Mouse (Mus musculus) heart, postnatal 14 days (tissue): ENCODE data around the gene Tsr1. TPM values are rescaled to one million over a fixed set of nuclear protein-coding genes. Genes with fewer than 3 reads are reported as not detected.

Experiments used
- DNase-seq, 2 experiments: peaks; one replicate each; pipeline ENCODE4 v3.0.0; 2021 to 2022
- intact Hi-C: fragments of 180-260 bp; cut with DNase I; formaldehyde crosslinking; loops from one replicate; pipeline ENCODE4 v1.15.1; 2025
- total RNA-seq, 2 experiments: library from RNA; stranded (reverse); gene quantifications; 2 replicates each; pipeline ENCODE4 v1.2.3; 2021

Tsr1 gene
- total RNA-seq, 2 experiments from 2014 or later: 13.5 to 14.2 TPM

GRCm38 (mm10) chr11:74895980-74896900, 1.6 kb upstream of the Tsr1 start:
- peak; percentile 57 to 63 for DNase-seq
- intact Hi-C loops: no loop called here

GRCm38 (mm10) chr11:74896901-74897677, 782 bp upstream of the Tsr1 start, which contains the start of gene Sgsm2:
Gene Sgsm2, minus strand, starts transcription at chr11:74897060.
- intact Hi-C loops: no loop called here
- peak; percentile 70 to 74 for DNase-seq

- intact Hi-C loops: no loop called here
- no peak for DNase-seq
Observed at GRCm38 (mm10) chr11:74898517-74898827, 601 bp downstream of the Tsr1 start.

GRCm38 (mm10) chr11:74901555-74901954, 3.7 kb downstream of the Tsr1 start:
- intact Hi-C loops: no loop called here
- no peak for DNase-seq

GRCm38 (mm10) chr11:74902416-74902815, 4.5 kb downstream of the Tsr1 start:
- no peak for DNase-seq
- intact Hi-C loops: no loop called here

- DNase-seq: no peak
- intact Hi-C loops: no loop called here
Observed at GRCm38 (mm10) chr11:74907850-74908249, 10.0 kb downstream of the Tsr1 start.

GRCm38 (mm10) chr11:74908618-74909399, 10.9 kb downstream of the Tsr1 start:
- intact Hi-C loops: no loop called here
- no peak for DNase-seq

GRCm38 (mm10) chr11:74909978-74910377, 12.1 kb downstream of the Tsr1 start:
- DNase-seq: no peak
- intact Hi-C loops: no loop called here

GRCm38 (mm10) chr11:74912492-74912891, 14.6 kb downstream of the Tsr1 start:
- no peak for DNase-seq
- intact Hi-C loops: no loop called here

- intact Hi-C loops: no loop called here
- DNase-seq: no peak
Observed at GRCm38 (mm10) chr11:74919249-74919648, 21.4 kb downstream of the Tsr1 start.

- intact Hi-C loops: no loop called here
- peak; percentile 12 to 34 for DNase-seq
Observed at GRCm38 (mm10) chr11:74924149-74924548, 26.3 kb downstream of the Tsr1 start.

GRCm38 (mm10) chr11:74925577-74926387, 27.9 kb downstream of the Tsr1 start, which contains the start of the genes Smg6 and Srr:
Gene Smg6, plus strand, starts transcription at chr11:74925823.
Gene Srr, minus strand, starts transcription at chr11:74925948.
- DNase-seq: peak; percentile 93 to 95
- intact Hi-C loops: no loop called here

GRCm38 (mm10) chr11:74926388-74927005, 28.6 kb downstream of the Tsr1 start:
- intact Hi-C loops: no loop called here
- peak; percentile 13 to 51 for DNase-seq

GRCm38 (mm10) chr11:74927236-74927725, 29.4 kb downstream of the Tsr1 start:
- intact Hi-C loops: no loop called here
- DNase-seq: no peak

- intact Hi-C loops: no loop called here
- no peak for DNase-seq
Observed at GRCm38 (mm10) chr11:74929111-74929510, 31.2 kb downstream of the Tsr1 start.

- intact Hi-C loops: no loop called here
- no peak for DNase-seq
Observed at GRCm38 (mm10) chr11:74930391-74930790, 32.5 kb downstream of the Tsr1 start.

- DNase-seq: peak in 1 of 2 experiments; percentile 36
- intact Hi-C loops: loop anchor here (1.0 to 5.0 kb wide), 3 partner anchors 34 to 346 kb away; no protein-coding TSS in a partner anchor
Observed at GRCm38 (mm10) chr11:74946348-74946747, 48.5 kb downstream of the Tsr1 start.

GRCm38 (mm10) chr11:74954901-74955300, 57.0 kb downstream of the Tsr1 start:
- intact Hi-C loops: no loop called here
- no peak for DNase-seq

- DNase-seq: no peak
- intact Hi-C loops: no loop called here
Observed at GRCm38 (mm10) chr11:74956006-74956405, 58.1 kb downstream of the Tsr1 start.
